Mouse (Mus musculus) ovary, adult 10 weeks (tissue): ENCODE measurements around the gene Zfp493. TPM values are rescaled to one million over a fixed set of nuclear protein-coding genes. Genes with fewer than 3 reads are reported as not detected.

ENCODE experiments used
- polyA plus RNA-seq: library from polyadenylated mRNA; stranded (reverse); fragments of 350-450 nt; fragmentation: Illumina TruSeq; extraction: RNeasy Lipid Tissue Mini Kit (QIAGEN cat#74804); gene quantifications from one replicate; pipeline ENCODE4 v1.2.3, GENCODE M21; 2014

Gene Zfp493
- 13.6 TPM for polyA plus RNA-seq

DNA sequence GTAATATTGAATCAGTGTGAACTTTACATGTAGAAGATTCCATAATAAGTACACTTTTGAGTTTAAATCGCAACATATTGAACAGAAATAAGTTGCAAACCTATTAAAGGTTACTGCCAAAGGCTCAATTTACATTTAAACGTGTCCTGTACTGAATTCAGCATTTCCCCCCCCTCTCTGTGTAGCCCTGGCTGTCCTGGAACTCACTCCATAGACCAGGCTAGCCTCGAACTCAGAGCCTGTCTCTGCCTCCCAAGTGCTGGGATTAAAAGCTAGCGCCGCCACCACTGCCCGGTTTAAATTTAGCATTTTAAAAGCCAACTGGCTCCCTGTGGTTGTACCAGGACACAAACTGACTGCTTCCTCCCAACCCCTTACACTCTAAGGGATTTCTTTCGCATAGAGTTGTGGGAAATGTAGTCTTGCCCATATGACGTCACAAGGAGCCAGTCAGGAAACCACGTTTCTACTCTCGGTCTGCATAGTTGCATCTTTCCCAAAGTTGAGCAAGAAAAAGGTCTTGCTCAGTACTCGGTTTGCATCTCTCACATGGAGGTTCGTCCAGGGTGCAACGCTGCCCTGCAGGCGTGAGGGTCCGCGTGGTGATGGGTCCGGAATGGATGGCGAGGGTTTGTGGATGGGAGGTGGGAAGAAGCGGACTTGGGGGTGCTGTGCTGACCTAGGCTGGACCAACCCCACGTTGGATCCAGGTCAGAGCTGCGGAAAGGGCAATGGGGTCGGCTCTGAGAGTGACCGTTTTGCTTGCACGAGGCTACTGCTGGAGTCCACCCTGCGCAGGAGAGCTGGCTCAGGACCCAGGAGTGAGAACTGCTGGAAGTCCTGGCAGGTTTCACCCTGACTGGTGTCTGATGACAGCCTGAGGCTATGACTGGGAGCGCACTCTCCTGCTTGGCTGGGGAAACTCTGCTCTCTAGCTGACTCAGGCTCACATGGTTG is at the start of gene Zfp493:
Gene Zfp493 (plus strand): TSS at position 429 of the 957 bp plus-strand sequence.

DNA sequence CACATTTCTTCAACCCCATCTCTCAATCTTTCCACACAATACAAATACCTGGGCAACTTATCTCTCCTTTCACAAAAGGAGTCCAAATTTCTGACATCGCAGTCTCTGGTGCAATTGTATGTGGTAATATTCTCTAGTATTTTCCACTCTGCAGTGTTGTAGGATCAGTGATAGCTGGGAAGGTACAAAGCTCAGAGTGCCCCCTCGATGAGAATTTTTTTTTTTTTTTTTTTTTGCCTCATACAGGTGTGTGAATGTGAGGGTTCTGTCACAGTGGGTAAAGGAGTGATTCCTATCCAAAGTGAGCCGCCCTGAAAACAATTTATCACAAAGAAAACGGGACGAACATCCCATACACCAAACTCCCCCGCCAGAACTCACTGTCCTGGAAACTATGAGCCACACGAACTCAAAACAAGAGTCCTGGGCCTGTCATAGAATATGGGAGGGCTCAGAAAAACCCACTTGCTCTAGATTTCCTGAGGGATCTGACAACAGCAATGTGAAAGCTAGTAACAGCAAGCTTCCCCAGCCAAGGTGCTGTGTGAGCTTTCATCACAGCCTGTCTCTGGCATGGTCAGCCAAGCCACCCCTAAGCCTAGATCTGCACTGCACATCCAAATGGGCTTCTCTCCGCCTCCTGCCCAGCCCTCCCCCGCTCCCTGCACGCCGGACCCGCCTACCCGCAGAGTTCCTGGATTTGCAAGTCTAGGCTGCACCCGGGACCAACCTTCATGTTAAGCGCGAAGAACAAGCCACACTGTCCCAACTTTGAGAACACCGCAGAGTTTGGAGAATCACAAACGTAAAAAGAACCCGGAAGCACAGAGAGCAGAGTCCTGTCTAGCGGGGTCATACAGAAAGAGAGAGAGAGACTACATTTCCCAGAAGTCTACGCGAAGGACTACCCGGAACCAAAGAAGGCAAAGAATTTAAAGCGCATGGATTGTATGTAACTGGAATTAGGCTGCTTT is 24.9 kb upstream of the Zfp493 start, which contains the start of gene Zfp85:
Gene Zfp85 (minus strand): TSS at position 896 of the 974 bp plus-strand sequence.

DNA sequence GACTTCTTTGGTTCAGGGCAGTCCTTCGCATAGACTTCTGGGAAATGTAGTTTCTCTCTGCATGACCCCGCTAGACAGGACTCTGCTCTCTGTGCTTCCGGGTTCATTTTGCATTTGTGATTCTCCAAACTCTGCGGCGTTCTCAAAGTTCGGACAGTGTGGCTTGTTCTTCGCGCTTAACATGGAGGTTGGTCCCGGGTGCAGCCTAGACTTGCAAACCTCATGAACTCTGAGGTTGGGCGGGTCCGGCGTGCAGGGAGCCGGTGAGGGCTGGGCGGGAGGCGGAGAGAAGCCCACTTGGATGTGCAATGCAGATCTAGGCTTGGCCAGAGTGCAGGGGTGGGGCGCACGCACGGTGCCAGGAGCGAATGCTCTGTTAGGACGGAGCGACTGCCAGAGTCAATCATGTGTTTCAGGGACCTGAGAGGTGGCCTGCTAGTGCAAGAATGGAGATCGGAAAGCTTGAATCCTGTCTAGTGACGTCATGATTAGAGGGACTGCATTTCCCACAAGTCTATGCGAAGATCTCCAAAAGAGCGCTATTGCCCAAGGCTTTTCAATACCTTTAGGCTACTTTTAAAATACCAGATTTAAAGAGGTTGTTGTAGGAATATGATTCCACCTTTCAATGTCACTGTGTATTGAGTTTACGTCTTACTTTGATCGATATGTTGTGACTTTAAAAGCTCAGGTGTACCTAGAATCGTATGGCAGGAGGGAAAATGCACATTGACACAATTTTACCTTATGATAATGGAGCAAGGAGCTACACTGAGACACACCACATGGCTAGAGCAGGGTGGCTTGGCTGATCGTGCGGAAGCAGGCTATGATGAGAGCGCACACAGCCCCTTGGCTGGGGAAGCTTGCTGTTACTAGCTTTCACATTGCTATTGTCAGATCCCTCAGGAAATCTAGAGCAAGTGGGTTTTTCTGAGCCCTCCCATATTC is 34.5 kb downstream of the Zfp493 start, which contains the start of gene Zfp273:
Gene Zfp273 (plus strand): TSS at position 31 of the 951 bp plus-strand sequence.

DNA sequence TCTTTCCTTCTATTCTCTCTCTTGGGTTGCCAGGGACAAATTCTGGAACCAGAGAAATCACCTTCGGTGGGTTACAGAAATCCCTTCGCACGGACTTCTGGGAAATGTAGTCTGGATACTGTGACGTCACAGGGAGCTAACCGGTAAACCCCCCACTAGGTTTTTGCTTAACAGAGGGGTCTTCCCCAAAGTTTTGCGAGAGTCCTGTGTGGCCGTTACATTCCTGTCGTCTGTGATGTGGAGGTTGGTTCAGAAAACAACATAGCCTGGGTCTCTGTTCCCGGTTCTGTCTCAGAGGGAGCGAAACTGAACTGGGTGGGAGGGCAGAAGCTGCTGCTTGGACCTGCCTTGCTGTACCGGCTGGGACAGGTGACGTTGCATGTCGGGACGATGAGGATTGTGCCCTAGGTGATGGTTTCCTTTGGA is 51.4 kb downstream of the Zfp493 start, which contains the start of gene Gm10037:
Gene Gm10037 (plus strand): TSS at position 196 of the 426 bp plus-strand sequence.

Other genes with a start within 250 kb of the Zfp493 start
- 57.5 TPM for gene Zfp748, start 225.9 kb upstream of the Zfp493 start, polyA plus RNA-seq
- gene Zfp729b, start 170.0 kb upstream of the Zfp493 start, polyA plus RNA-seq, result 61.4 TPM
- 9.3 TPM for gene Gm49345, start 141.9 kb upstream of the Zfp493 start, polyA plus RNA-seq
- 57.0 TPM for gene Zfp729a, start 141.9 kb upstream of the Zfp493 start, polyA plus RNA-seq
- gene Zfp738, start 92.6 kb upstream of the Zfp493 start, polyA plus RNA-seq, result 33.6 TPM
- gene Zfp65, start 50.5 kb upstream of the Zfp493 start, polyA plus RNA-seq, result 87.1 TPM
- gene Zfp85, start 24.5 kb upstream of the Zfp493 start, polyA plus RNA-seq, result 36.7 TPM
- 42.4 TPM for gene Zfp273, start 34.0 kb downstream of the Zfp493 start, polyA plus RNA-seq
- gene Gm10037, start 51.4 kb downstream of the Zfp493 start, polyA plus RNA-seq, result not detected
- not detected for gene BC048507, start 83.6 kb downstream of the Zfp493 start, polyA plus RNA-seq